Mouse (Mus musculus) layer of hippocampus, adult 8-10 months (tissue): ENCODE measurements around the gene Wdr43. TPM values are rescaled to one million over a fixed set of nuclear protein-coding genes. Genes with fewer than 3 reads are reported as not detected.
"Not testable (repeated sequence)": the region's sequence is repeated elsewhere in the genome, so short reads cannot be mapped to it uniquely, and the experiment has no call there.

Source experiments
- DNase-seq, 2 experiments: peaks; one replicate each; pipeline ENCODE4 v3.0.0; 2022; ENCODE audit warnings: low spot score in 2 of 2
- total RNA-seq, 4 experiments: library from RNA; stranded (reverse); gene quantifications; 2 replicates each; pipeline ENCODE4 v1.2.4; 2022

The Wdr43 gene
- total RNA-seq = 10 to 100 TPM; 28.2 to 36.9 (median 32.6) TPM

GRCm38 (mm10) chr17:71615638-71616318, at the start of gene Wdr43:
Wdr43 (plus strand) TSS chr17:71615895.
- peak; percentile 95 to 96 for DNase-seq

- no peak for DNase-seq
These were observed 36.5 kb upstream of the Wdr43 start for GRCm38 (mm10) chr17:71579176-71579705.

GRCm38 (mm10) chr17:71597881-71598658, 17.6 kb upstream of the Wdr43 start:
- no peak for DNase-seq

GRCm38 (mm10) chr17:71598659-71599554, 16.8 kb upstream of the Wdr43 start:
- DNase-seq = peak; percentile 91

- peak in 1 of 2 experiments; percentile 6 for DNase-seq
These were observed 781 bp downstream of the Wdr43 start for GRCm38 (mm10) chr17:71616319-71617032.

GRCm38 (mm10) chr17:71617033-71617362, 1.3 kb downstream of the Wdr43 start:
- no peak for DNase-seq

- no peak for DNase-seq
These were observed 2.3 kb downstream of the Wdr43 start for GRCm38 (mm10) chr17:71617974-71618373.

GRCm38 (mm10) chr17:71631806-71632205, 16.1 kb downstream of the Wdr43 start:
- DNase-seq = no peak

GRCm38 (mm10) chr17:71633350-71633749, 17.7 kb downstream of the Wdr43 start:
- DNase-seq = no peak

- DNase-seq = no peak
These were observed 21.1 kb downstream of the Wdr43 start for GRCm38 (mm10) chr17:71636786-71637185.

GRCm38 (mm10) chr17:71637750-71638265, 22.1 kb downstream of the Wdr43 start:
- DNase-seq = no peak

GRCm38 (mm10) chr17:71639056-71639455, 23.4 kb downstream of the Wdr43 start:
- DNase-seq = not testable (repeated sequence)

- DNase-seq = no peak
These were observed 24.9 kb downstream of the Wdr43 start for GRCm38 (mm10) chr17:71640421-71641085.

- DNase-seq = no peak
These were observed 26.5 kb downstream of the Wdr43 start for GRCm38 (mm10) chr17:71642190-71642589.

GRCm38 (mm10) chr17:71650011-71650410, 34.3 kb downstream of the Wdr43 start:
- DNase-seq = no peak

- DNase-seq = no peak
These were observed 36.8 kb downstream of the Wdr43 start for GRCm38 (mm10) chr17:71652495-71652894.

GRCm38 (mm10) chr17:71652934-71653333, 37.2 kb downstream of the Wdr43 start:
- DNase-seq = no peak

- no peak for DNase-seq
These were observed 41.8 kb downstream of the Wdr43 start for GRCm38 (mm10) chr17:71657521-71657920.

GRCm38 (mm10) chr17:71658666-71659065, 43.0 kb downstream of the Wdr43 start:
- no peak for DNase-seq

GRCm38 (mm10) chr17:71660390-71660789, 44.7 kb downstream of the Wdr43 start:
- no peak for DNase-seq
